Mouse (Mus musculus) adrenal gland, adult 2 months (tissue): ENCODE data around the gene Fars2. TPM values are rescaled to one million over a fixed set of nuclear protein-coding genes. Genes with fewer than 3 reads are reported as not detected.
A peak's percentile ranks its signal among the peaks of the same experiment; 100 is the strongest.

Experiments
- DNase-seq: peaks from one replicate; pipeline ENCODE4 v3.0.0; 2021
- polyA plus RNA-seq: library from polyadenylated mRNA; depleted of rRNA; stranded (reverse); fragments of >200 nt; gene quantifications from 2 replicates; pipeline ENCODE4 v1.2.3, GENCODE M21; 2012
- total RNA-seq, 2 experiments: library from RNA; stranded (reverse); gene quantifications; 2 replicates each; pipeline ENCODE4 v1.2.3; 2021

The Fars2 gene
- total and polyA plus RNA-seq, 3 experiments: 73.5 to 121 (median 87.8) TPM

DNA sequence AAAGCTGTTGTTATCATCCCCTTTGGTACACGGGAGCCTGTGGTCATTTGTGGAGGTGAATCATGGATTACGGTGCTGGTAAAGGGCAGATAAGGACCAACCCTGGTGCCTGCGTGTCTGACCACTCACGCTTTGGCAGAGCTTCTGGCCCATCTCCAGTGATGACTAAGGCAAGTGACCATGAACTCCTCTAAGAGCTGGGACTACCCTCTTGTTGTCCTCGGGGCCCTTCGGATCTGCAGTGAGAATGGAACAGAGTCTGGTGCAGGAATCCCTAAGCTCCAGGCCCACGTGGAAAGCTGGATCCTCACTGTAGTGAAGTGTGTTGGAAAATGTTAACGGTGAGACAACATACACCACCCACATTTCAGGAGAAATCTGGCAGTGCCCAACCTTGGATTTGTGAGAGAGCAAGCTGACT is 579.1 kb downstream of the Fars2 start:
- DNase-seq: peak; percentile 95

- DNase-seq: no peak
Measured at GRCm38 (mm10) chr13:36707088-36707690, 590.0 kb downstream of the Fars2 start.

DNA sequence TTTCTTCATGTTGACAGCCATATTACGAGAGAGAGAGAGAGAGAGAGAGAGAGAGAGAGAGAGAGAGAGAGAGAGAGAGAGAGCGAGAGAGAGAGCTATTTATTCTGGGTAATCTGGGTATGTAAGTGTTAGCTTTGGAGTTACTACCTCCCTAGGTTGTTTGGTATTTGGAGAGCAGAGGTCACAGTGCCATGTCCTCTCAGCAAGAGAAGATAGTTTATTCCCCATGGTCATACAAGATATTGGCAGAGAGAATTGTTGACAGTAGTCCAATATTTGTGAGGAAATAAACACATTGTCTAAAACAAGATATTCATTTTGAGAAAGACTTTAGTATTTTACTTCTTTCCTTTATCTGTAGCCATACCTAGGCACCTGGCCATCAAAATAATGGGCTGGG is 596.9 kb downstream of the Fars2 start:
- no peak for DNase-seq

GRCm38 (mm10) chr13:36716708-36717107 is 599.5 kb downstream of the Fars2 start:
- no peak for DNase-seq

DNA sequence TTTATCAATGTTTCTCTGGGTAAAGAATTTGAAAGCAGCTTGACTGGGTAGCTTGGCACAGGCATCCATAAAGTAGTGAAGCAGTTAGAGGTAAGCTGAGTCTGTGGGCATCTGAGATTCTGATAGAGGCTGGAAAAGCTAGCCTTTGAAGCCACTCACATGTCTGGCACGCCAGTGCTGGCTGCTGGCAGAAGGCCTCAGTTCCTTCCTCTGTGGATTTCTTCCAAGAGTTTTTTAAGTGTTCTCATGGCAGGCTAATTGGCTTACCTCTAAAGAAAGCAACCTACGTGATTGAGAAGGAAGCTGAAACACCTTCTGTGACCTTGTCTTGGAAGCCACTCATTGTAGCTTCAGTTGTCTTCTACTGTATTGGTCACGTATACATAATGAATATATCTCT is 600.2 kb downstream of the Fars2 start:
- DNase-seq: no peak

- no peak for DNase-seq
Measured at GRCm38 (mm10) chr13:36720297-36721017, 603.2 kb downstream of the Fars2 start.

- no peak for DNase-seq
Measured at GRCm38 (mm10) chr13:36722309-36722708, 605.1 kb downstream of the Fars2 start.

GRCm38 (mm10) chr13:36723726-36724300 is 606.6 kb downstream of the Fars2 start:
- DNase-seq: no peak

- peak; percentile 40 for DNase-seq
Measured at GRCm38 (mm10) chr13:36724533-36725470, 607.6 kb downstream of the Fars2 start.

DNA sequence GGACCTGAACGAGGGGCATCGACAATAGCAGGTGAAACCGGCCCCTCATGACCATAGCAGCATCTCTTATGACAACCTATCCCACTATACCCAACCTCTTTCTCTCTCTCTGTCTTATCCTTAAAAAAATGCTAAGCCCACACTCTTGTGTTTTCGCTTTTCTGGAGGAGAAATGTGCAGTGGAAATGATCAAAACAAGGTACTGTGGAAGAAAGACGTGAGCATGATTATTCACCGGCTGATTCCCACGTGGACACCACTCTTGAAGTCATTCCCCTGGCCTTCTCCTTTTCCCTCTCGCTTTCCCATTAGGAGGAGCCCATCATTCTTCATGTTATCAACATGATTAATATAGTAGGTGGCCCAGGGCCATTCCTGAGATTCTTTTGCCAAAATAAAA is 608.7 kb downstream of the Fars2 start:
- DNase-seq: no peak

- no peak for DNase-seq
Measured at GRCm38 (mm10) chr13:36726551-36726950, 609.3 kb downstream of the Fars2 start.

DNA sequence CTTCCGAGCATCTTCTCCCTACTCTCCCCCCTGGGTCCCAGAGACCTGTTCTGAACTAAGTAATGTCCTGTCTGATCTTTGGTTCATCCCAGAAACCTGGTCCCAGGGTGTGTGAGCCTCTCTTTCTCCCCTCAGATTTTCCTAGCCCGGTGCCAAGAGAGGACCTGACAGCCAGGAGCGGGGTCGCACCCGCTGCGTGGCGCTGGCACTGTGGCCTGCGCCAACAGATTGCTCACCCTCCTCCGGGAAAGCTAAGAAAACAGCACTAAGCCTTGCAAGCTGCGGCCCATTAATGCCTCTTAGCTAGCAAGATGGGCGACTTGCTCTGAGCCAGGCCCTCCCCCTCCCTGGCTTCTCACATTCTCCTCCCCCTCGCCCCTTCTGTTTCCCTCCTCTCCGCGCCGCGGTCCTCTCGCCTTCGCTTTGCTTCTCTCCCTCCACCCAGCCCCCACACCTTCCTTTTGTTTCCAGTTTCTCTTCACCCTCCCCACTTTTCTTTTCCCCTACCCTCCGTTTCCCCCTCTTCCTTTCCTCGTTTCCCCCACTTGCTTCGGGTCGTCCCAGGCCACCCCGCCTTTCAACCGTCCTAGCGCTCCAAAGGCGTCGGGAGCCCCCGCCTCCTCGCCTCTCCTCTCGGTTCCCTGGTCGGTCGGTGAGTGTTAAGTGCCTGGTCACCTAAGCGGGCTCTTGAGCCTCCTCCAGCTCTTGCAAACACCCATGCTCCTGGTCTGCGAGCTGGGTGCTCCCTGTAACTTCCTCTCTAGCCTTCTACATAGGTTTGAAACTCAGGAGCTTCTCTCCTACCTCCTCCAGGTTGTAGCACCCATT is 610.0 kb downstream of the Fars2 start:
- DNase-seq: no peak

- DNase-seq: no peak
Measured at GRCm38 (mm10) chr13:36727779-36728470, 610.7 kb downstream of the Fars2 start.

GRCm38 (mm10) chr13:36728509-36728908 is 611.3 kb downstream of the Fars2 start:
- DNase-seq: no peak

- no peak for DNase-seq
Measured at GRCm38 (mm10) chr13:36729731-36730340, 612.6 kb downstream of the Fars2 start.

GRCm38 (mm10) chr13:36730341-36730761 is 613.1 kb downstream of the Fars2 start:
- no peak for DNase-seq

- peak; percentile 37 for DNase-seq
Measured at GRCm38 (mm10) chr13:36731016-36731930, 614.1 kb downstream of the Fars2 start.

- peak; percentile 20 for DNase-seq
Measured at GRCm38 (mm10) chr13:36731931-36732461, 614.8 kb downstream of the Fars2 start.
